ENCODE assay signal across 9 mouse cellular contexts in genomic region chr6:91085114-91085892, GRCm38 (mm10). TPM values are rescaled to one million over a fixed set of nuclear protein-coding genes. Genes with fewer than 3 reads are reported as not detected.
DNase-seq lines count a peak whose midpoint lies in the region; ATAC-seq and TF ChIP-seq lines count a peak whose summit lies in the region.
"Had no signal": no experiment of that assay in that cellular context is flagged by ENCODE, and none has a peak within 500 bp of the region (broad histone marks: within the 10 kb centered on the region; RNA-seq: fewer than 3 reads in every experiment).

No protein-coding gene starts in this region.

- TF ChIP-seq POLR2A in MEL (IDR thresholded peaks at IDR 0.05; ENCODE audit: control insufficient read depth in 1 of 2, insufficient read depth in 1 of 2, low read depth in 1 of 2, low read length in 2 of 2, poor library complexity in 1 of 2): no peak

- H3K27ac ChIP-seq in MEL (ENCODE audit: control insufficient read depth, low read depth, low read length): peak overlapping the region; percentile 15; the same call in 1 of the 2 replicates
- H3K27ac ChIP-seq: limb, embryonic 12.5 days had no signal

- peaks cover 6 to 27% of the 10 kb centered on the region in 2 experiments for H3K36me3 ChIP-seq in MEL (ENCODE audit: control insufficient read depth in 1 of 2, insufficient read depth in 2 of 2, low read length in 2 of 2)
- H3K36me3 ChIP-seq: limb, embryonic 12.5 days had no signal

- peak; percentile 28 for DNase-seq in kidney, adult 9 months
- DNase-seq in kidney, postnatal 14 days: no peak
- DNase-seq in MEL (ENCODE audit: low read depth, low spot score): peak; percentile 79
- peak; percentile 13 for DNase-seq in retina, embryonic 14.5 days (ENCODE audit: low spot score)
- no peak for DNase-seq in right cerebral cortex, postnatal 36 days (ENCODE audit: low spot score in 2 of 2)
- no peak for DNase-seq in layer of hippocampus, adult 18-20 months (ENCODE audit: low spot score in 2 of 2)

- H3K9me3 ChIP-seq in MEL (replicated peaks; ENCODE audit: insufficient read depth, low read length): no peaks in the 10 kb centered on the region
- H3K9me3 ChIP-seq: limb, embryonic 12.5 days had no signal

- no peak for TF ChIP-seq RAD21 in MEL (IDR thresholded peaks at IDR 0.05; ENCODE audit: low read depth, low read length)

- TF ChIP-seq CTCF in MEL (IDR thresholded peaks at IDR 0.05 in 2 of 3, conservative IDR thresholded peaks at IDR 0.05 in 1 of 3; ENCODE audit: control insufficient read depth in 1 of 3, insufficient read depth in 1 of 3, low read depth in 2 of 3, low read length in 3 of 3, poor library complexity in 1 of 3, severe bottlenecking in 1 of 3): peak; percentile 28 to 53 (median 29); a peak in 5 of 6 replicates

- H3K4me3 ChIP-seq in MEL (ENCODE audit: control insufficient read depth in 1 of 2, insufficient read depth in 1 of 2, low read depth in 2 of 2, low read length in 2 of 2): no peak overlapping the region
- H3K4me3 ChIP-seq: limb, embryonic 12.5 days had no signal

- no peak overlapping the region for H3K9ac ChIP-seq in MEL (ENCODE audit: control insufficient read depth, low read depth, low read length, poor library complexity, severe bottlenecking)
- H3K9ac ChIP-seq: limb, embryonic 12.5 days had no signal

- 0 out of 2 replicates have a peak, but pooled peaks have one; percentile 43 for ATAC-seq in erythroid progenitor cell, adult 5-6 weeks (replicated peaks; ENCODE audit: low FRiP score, poor library complexity, severe bottlenecking)
- no peak for ATAC-seq in frontal cortex, adult (ENCODE audit: low TSS enrichment)

- peak; percentile 65 to 75 for TF ChIP-seq EP300 in MEL (IDR thresholded peaks at IDR 0.05; ENCODE audit: low read depth in 1 of 2, low read length in 2 of 2)

- H3K4me1 ChIP-seq in MEL (ENCODE audit: control insufficient read depth in 1 of 2, insufficient read depth in 2 of 2, low read length in 2 of 2): peaks cover 2 to 6% of the 10 kb centered on the region in 2 experiments; a peak in 3 of 4 replicates
- H3K4me1 ChIP-seq: limb, embryonic 12.5 days had no signal

- no peaks in the 10 kb centered on the region for H3K27me3 ChIP-seq in MEL (ENCODE audit: control insufficient read depth in 1 of 2, insufficient read depth in 2 of 2, low read length in 2 of 2)
- H3K27me3 ChIP-seq: limb, embryonic 12.5 days had no signal

- H3K79me2 ChIP-seq in MEL (ENCODE audit: control insufficient read depth, insufficient read depth, low read length, poor library complexity): no peaks in the 10 kb centered on the region

TF ChIP-seq in MEL, 35 proteins besides CTCF, POLR2A, EP300 and RAD21:
- TF ChIP-seq TAL1 (IDR thresholded peaks at IDR 0.05; ENCODE audit: low read length) (peak; percentile 80), SIN3A (IDR thresholded peaks at IDR 0.05; ENCODE audit: low read length) (0 out of 2 replicates have a peak, but pooled peaks have one; percentile 42), RCOR1 (IDR thresholded peaks at IDR 0.05; ENCODE audit: low read depth, low read length) (no peak), GATA1 (IDR thresholded peaks at IDR 0.05; ENCODE audit: low read depth, low read length) (peak; percentile 69), ETS1 (IDR thresholded peaks at IDR 0.05; ENCODE audit: low read depth, low read length) (peak; percentile 39; the same call in 1 of the 2 replicates), TCF12 (IDR thresholded peaks at IDR 0.05; ENCODE audit: low read depth, low read length) (peak; percentile 66; the same call in 1 of the 2 replicates)

RNA-seq across cellular contexts. Expression of gene Nup210, which starts 31.3 kb away (rescaled TPM):
- total RNA-seq in MEL (2012; rRNA removed): 46.3 and 56.7 TPM in 2 replicates
- 100 to 1,000 TPM in 1 of 2 experiments, 10 to 100 TPM in 1; 71.5 to 394 TPM for polyA plus RNA-seq in MEL (2012; ENCODE audit: insufficient read depth in 1 of 2, insufficient read length in 2 of 2, low read depth in 1 of 2, low replicate concordance in 2 of 2, missing spikeins in 1 of 2)
- total RNA-seq in erythroid progenitor cell, adult 5-6 weeks (2015; ENCODE audit: low replicate concordance): 240 and 274 TPM in 2 replicates
- 176 and 259 TPM in 2 replicates for total RNA-seq in erythroid progenitor cell, adult 5-6 weeks (2017; ENCODE audit: low replicate concordance)
- total RNA-seq in layer of hippocampus, adult 18-20 months (2021): 10 to 100 TPM; 16.2 to 17.5 TPM

Comparison
In these comparisons a context has a peak if more than half of its experiments do, and no peak if none do; other contexts are left out.
1. DNase-seq: peak in kidney, adult 9 months (single experiment), MEL (single experiment) and retina, embryonic 14.5 days (single experiment); none in kidney, postnatal 14 days (single experiment), right cerebral cortex, postnatal 36 days (0 of 2) and layer of hippocampus, adult 18-20 months (0 of 2).